Mouse (Mus musculus) left cerebral cortex, postnatal 25 days (tissue): ENCODE measurements around the gene Gpnmb. TPM values are rescaled to one million over a fixed set of nuclear protein-coding genes. Genes with fewer than 3 reads are reported as not detected.

Experiments
- DNase-seq, 2 experiments: peaks; one replicate each; pipeline ENCODE4 v3.0.0; 2022; ENCODE audit warnings: low spot score in 2 of 2, mixed read lengths in 1 of 2
- intact Hi-C: fragments of 180-260 bp; cut with DNase I; formaldehyde crosslinking; loops from one replicate; pipeline ENCODE4 v1.15.1; 2025
- total RNA-seq, 2 experiments: library from RNA; stranded (reverse); gene quantifications; 2 replicates each; pipeline ENCODE4 v1.2.3; 2021

Gene Gpnmb
- total RNA-seq, 2 experiments from 2014 or later, result 1.3 to 1.7 TPM

- DNase-seq, result peak; percentile 21 to 28
- intact Hi-C loops, result loop anchor here (5.0 kb wide), 2 partner anchors 133 to 188 kb away; partner anchors contain the start of gene Tra2a
These were observed 37.8 kb downstream of the Gpnmb start for GRCm38 (mm10) chr6:49074117-49074490.

GRCm38 (mm10) chr6:49077894-49078293 lies 41.5 kb downstream of the Gpnmb start:
- DNase-seq, result no peak
- intact Hi-C loops, result no loop called here

GRCm38 (mm10) chr6:49079313-49079712 lies 43.0 kb downstream of the Gpnmb start:
- DNase-seq, result no peak
- intact Hi-C loops, result no loop called here

- intact Hi-C loops, result no loop called here
These were observed 46.7 kb downstream of the Gpnmb start for GRCm38 (mm10) chr6:49083008-49083407.

GRCm38 (mm10) chr6:49094968-49095367 lies 58.6 kb downstream of the Gpnmb start:
- intact Hi-C loops, result no loop called here
- DNase-seq, result no peak

More at GRCm38 (mm10) chr6:49083008-49083407, 46.7 kb downstream of the Gpnmb start:
- DNase-seq, result no peak

GRCm38 (mm10) chr6:49096421-49096820 lies 60.1 kb downstream of the Gpnmb start:
- intact Hi-C loops, result no loop called here
- DNase-seq, result peak; percentile 27 to 66

GRCm38 (mm10) chr6:49096933-49097461 lies 60.7 kb downstream of the Gpnmb start:
- DNase-seq, result peak; percentile 73 to 85

GRCm38 (mm10) chr6:49097596-49098110 lies 61.3 kb downstream of the Gpnmb start:
- intact Hi-C loops, result no loop called here
- DNase-seq, result no peak

More at GRCm38 (mm10) chr6:49096933-49097461, 60.7 kb downstream of the Gpnmb start:
- intact Hi-C loops, result no loop called here

- DNase-seq, result no peak
- intact Hi-C loops, result no loop called here
These were observed 62.7 kb downstream of the Gpnmb start for GRCm38 (mm10) chr6:49099086-49099485.

GRCm38 (mm10) chr6:49106746-49107500 lies 70.6 kb downstream of the Gpnmb start:
- intact Hi-C loops, result no loop called here
- DNase-seq, result no peak

GRCm38 (mm10) chr6:49109196-49109595 lies 72.8 kb downstream of the Gpnmb start:
- intact Hi-C loops, result no loop called here
- DNase-seq, result no peak

- intact Hi-C loops, result no loop called here
- no peak for DNase-seq
These were observed 77.5 kb downstream of the Gpnmb start for GRCm38 (mm10) chr6:49113895-49114294.

- no peak for DNase-seq
- intact Hi-C loops, result no loop called here
These were observed 78.1 kb downstream of the Gpnmb start for GRCm38 (mm10) chr6:49114457-49114856.

- no peak for DNase-seq
- intact Hi-C loops, result no loop called here
These were observed 79.2 kb downstream of the Gpnmb start for GRCm38 (mm10) chr6:49115550-49115949.

- no peak for DNase-seq
- intact Hi-C loops, result no loop called here
These were observed 79.9 kb downstream of the Gpnmb start for GRCm38 (mm10) chr6:49116241-49116640.

GRCm38 (mm10) chr6:49118446-49118845 lies 82.1 kb downstream of the Gpnmb start:
- intact Hi-C loops, result no loop called here
- no peak for DNase-seq

- intact Hi-C loops, result no loop called here
- DNase-seq, result no peak
These were observed 83.3 kb downstream of the Gpnmb start for GRCm38 (mm10) chr6:49119462-49120135.

- no peak for DNase-seq
- intact Hi-C loops, result no loop called here
These were observed 84.0 kb downstream of the Gpnmb start for GRCm38 (mm10) chr6:49120370-49120769.
